Mouse (Mus musculus): Measurements from ENCODE around the gene Acss2. TPM values are rescaled to one million over a fixed set of nuclear protein-coding genes. Genes with fewer than 3 reads are reported as not detected.
"Not testable (repeated sequence)": the region's sequence is repeated elsewhere in the genome, so short reads cannot be mapped to it uniquely, and the experiment has no call there.

Acss2 gene
- total RNA-seq, 2 experiments from 2014 or later, result 27.0 to 31.2 TPM

DNA sequence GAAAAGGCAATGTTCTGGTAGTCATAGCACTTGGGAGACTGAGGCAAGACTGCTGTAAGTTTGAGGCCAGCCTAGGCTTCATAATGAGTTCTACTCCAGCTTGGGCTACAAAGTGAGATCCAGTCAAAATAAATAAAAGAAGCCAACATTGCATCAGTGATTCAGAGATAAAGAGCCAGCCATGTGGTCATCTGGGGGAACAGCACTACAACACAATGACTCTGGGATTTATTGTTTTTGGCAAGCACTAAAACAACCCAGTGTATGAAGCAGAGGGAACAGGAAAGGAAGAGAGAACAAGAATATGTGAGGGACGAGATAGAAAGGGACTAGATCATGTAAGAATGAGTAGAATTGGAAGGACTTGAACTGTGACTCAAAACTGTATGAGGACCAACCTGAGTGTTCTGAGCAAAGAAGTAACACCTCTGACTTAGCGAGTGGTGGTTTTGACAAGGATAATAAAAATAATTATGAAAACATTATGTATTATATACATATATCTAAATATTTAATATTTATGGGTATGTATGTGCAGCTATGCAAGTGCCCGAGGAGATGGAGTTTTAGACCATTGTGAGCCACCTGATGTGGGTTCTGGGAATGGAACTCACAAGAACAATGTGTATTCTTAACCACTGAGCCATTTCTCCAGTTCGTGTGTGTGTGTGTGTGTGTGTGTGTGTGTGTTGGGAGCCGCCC is 20.2 kb downstream of the Acss2 start:
- DNase-seq, result no peak

DNA sequence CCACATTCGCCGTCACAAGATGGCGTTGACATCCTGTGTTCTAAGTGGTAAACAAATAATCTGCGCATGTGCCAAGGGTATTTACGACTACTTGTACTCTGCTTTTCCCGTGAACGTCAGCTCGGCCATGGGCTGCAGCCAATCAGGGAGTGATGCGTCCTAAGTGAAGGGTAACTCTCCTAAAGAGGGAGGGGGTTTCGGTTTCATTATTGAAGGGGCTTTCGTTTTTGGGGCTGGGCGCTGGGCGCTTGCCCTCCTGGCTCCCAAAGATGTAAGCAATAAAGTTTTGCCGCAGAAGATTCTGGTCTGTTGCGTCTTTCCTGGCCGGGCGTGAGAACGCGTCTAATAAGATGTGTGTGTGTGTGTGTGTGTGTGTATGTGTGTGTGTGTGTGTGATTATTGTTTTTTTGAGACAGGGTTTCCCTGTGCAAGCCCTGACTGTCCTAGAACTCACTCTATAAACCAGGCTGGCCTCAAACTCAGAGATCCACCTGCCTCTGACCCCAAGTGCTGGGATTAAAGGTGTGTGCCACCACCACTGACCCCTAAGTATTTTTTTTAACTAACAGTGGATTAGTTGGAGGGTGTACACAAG is 20.8 kb downstream of the Acss2 start:
- DNase-seq, result not testable (repeated sequence)

DNA sequence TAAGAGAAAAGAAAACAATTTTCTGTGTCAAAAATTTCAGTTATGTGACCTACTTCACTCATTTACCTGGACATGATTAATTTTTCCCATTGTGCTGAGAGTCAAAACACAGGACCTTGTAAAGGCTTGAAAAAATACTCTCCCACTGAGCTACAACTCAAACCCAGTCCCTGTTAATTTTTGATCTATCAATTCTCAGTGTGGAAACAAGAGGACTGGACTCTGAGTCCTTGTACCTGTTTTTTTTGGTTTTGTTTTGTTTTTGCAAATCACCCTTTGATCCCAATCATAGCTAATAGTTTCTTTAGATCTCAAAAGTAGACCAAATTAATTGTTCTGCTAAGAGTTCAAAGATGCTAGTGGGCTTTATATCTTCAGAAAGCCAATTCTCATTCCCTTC is 21.9 kb downstream of the Acss2 start:
- no peak for DNase-seq

DNA sequence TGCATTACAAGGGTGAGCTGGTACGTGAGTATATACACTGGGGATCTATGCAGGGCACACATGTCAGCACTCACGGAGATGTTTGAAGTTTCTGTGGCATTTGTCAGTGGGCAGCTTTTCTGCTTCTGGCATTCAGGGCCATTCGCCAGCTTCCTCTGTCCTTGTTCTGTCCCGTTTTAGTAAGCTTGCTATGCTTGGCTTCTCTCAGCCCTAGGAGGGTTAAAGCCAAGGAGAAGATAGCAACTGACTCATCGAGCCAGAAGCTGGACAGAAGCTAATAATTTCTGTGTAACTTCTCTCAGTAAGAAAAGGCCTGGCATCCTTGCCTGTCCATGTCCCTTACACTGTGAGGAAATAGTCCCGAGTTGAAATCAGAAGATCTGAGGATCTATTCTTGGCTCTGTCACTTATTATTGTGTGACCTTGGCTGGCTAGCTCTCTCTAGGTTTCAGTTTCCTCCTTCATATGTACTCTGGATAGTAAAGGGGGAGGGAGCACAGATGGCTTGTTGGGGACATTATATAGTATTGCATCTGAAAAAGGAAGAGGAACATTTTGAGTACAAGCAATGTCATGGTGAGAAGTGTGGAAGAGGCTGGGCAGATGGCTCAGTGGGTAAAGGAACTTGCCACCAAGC is 23.2 kb downstream of the Acss2 start:
- peak; percentile 62 for DNase-seq

DNA sequence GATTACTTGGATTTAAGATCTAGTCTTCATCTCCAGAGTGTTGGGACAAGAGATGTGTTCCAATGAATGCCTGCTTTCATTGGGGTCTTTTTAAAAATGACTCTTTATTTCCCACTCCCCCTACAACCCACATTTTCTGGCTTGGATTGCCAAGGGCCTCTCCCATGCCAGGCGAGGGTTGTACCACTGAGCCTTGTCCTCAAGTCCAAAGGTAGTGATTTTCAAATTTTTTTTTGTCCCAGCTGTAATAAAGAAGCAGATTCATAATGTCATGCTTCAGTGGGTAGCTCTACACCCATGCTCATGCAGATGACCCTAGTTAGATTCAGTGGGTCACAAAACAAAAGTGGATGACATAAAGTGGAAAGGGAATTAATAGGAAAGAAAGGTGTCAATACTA is 29.2 kb downstream of the Acss2 start:
- no peak for DNase-seq

DNA sequence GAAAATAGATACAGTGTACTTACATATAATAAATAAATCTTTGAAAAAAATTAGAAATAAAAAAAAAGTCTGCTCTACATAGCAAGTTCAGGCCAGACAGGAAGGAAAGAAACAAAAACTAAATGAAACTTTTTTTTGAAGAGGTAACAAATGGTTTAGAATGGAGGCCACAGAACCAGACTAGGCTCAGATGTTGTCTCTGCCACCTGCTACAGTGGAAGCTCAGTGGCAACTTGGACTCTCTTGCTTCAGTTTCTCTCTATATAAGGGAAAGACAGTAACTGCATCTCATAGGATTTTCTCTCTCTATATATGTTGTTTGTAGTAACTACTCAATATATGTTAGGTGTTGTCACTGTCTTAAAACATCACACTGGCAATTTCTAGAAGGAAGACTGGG is 34.6 kb downstream of the Acss2 start:
- no peak for DNase-seq

DNA sequence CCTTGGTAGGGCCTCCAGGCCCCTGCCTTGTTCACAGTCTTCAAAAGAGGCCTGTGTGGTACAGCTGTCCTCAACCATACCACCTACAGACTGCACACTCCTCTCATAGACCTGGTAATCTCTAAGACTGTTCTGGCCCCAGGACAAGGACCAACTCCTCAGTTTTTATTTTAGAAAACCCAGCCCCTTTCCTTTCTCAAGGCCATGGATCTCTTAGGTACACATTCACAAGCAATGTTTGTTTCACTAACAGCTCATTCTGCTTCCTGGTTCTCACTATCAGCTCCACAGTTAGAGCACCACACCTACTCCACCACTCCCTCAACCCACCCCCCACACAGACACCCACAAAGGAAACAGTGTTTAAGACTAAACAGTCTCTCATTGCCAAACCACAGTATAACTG is 35.2 kb downstream of the Acss2 start:
- no peak for DNase-seq

DNA sequence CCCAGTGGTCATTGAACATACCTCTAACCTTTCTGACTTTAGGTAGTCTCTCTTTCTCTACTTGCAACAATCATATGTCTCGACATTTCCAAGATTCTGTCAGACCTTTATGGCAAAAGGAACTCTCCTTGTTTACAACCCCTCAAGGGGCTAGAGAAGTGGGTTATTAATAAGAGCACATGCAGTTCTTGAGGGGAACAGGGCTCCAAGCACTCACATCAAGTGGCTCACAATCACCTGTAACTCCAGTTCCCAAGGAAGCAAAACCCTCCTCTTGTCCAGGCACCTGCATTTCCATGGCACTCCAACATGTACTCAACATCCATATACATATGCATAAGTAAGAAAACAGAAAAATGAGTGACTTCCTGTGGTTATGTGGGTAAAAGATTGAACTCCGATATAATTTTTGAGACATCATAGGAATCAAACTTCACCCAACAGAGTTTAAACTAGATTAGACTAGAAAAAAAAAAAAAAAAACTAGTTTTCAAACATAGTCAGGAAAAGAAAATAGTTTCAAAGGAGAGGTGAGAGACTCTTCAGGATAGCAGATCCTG is 36.8 kb downstream of the Acss2 start:
- no peak for DNase-seq

DNA sequence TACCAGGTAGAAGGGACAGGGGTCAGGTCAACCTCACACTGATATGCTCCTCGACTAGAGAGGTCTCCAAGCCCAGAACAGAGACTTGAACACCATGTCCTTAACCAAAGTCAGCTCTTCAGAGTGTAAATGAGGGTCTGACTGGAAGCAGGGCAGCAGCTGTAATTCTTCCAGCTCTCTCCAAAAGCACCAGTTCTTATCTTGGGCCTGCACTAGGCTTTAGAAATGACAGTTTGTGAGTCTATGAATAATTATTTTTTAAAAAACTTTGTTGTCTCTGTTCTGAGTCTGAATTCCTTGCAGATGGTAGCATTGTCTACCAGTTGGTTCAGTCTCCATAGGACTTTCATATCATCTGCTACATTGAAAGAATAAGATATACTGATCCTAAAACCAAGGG is 44.5 kb downstream of the Acss2 start:
- no peak for DNase-seq

DNA sequence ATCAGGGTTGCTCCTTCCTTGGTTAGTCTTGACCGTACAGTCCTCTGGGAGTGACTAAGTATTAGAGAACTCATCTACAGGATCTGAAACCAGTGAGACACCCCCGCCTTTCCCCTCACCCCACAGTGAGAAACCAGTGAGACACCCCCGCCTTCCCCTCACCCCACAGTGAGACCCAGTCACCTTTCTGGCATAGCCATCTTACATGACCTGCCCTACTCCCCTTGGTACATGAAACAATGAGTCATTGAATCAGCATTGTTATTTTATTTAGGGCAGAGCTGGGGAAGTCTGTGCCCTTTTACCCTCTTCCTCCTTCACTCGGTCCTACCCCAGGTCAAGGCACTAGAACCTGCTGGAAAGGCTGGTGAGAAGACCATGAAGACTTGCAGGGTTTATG is 45.2 kb downstream of the Acss2 start:
- DNase-seq, result no peak

DNA sequence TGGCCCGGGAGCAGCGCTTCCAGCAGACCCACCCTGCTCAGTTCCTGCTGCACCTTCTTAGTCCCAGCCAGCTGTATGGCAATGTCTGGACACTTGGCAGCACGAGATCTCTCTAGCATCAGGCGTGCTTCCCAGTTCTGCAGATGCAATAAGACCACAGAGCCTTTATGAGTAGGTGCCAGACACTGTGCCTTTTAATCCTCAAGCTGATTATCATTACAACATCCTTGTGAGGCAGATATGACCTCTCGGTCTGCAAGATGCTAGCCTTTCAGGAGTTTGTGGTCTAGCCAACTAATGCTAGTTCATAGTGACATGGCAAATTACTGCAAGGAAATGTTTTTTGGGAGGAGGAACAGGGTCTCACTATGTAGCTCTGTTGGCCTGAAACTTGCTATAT is 50.0 kb downstream of the Acss2 start:
- DNase-seq, result no peak

DNA sequence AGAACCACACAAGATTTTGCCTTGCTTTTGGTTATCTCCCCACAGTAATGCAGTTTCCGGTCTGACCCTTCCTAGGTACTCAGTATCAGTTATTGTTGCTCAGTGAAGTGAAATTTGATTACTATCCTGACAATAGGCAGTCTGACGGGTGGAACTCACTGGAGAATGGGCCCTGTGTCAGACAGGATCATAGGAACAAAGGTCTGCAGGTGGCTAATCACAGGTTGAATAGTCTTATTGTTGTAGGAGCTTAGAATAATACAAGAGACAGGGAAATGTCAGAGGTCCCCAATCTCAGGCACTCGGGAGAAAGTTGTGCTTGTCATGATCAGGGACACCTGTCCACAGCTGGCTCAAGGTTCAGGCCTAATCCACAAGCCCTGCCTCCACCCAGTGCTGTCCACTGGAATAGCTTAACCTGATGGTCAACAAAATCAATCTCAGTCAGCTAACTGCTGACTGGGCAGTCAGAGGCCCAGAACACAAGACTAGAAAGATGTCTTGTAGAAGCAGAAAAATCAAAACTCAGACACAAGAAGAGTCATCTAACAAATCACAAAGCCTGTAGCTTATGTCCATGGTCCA is 51.6 kb downstream of the Acss2 start:
- DNase-seq, result no peak

DNA sequence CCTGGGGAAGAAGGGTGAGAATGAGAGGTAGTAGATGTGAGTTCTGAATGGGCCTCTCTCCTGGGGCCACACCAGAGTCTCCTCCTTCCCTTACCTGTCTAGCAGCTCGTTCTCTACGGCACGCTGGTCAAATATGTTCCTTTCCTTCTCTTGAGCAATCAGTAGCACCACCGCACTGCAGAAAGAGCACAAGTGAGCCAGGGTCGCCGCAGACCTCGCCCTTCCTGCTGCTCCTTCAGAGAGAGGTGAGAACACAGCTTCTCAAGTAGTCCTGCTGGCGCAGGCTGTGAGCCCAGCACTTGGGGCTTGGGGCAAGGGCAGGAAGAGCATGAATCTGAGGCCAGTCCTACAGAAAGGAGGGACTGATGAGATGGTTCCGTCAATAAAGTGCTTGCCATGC is 55.3 kb downstream of the Acss2 start:
- DNase-seq, result no peak

DNA sequence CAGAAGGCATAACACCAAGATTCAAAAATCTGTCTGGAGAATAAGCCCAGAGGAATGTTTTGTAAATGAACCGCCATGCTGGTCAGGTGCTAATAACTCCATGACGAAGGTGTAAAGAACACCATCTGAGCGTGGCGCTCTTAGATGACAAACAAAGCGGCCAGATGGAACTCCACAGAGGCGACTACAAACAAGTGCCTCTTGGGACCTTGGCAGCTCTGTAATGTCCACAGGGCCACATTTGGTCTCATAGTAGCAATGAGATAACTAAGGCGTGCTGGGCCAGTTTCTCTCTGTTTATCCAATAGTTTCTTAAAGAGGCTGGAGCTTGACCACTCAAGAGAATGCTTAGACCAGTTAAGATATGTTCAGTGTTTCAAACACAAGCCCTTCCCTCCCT is 56.2 kb downstream of the Acss2 start:
- DNase-seq, result no peak

DNA sequence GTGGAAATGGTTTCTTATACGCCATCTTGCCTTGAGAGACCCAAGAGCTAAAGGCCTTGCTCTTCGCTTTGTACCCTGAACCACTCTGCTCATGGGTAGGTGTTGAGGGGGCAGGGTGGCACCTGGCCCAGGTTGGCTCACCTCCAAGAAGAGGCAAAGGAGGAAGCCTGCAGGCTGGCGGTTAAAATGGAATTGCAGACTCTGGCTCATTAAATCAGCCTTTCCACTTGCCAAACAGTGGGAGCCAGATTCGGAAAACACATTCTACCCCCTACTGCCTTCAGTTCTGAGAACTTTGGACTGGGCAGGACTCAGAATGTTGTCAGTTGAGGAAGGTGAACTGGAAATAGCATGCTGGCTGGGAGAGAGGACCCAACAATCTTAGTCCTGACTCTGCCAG is 57.0 kb downstream of the Acss2 start:
- DNase-seq, result peak; percentile 35

DNA sequence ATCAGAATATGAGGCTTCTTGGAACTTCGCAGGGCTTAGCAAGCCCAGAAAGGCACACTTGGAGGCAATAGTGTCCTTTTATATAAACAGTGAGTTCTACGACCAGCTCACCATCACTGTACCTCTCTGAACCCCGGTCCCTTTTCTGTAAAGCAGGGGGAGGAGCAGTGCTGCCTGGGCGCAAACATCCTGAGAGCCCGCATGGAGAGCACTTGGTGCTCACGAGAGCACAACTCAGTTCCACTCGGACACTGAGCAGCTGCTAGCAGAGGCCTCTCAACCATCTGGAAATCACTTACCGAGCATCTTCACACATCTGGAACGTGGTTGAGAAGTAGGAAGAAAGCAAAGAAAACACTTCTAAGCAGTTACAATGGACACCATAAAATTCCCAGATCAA is 58.9 kb downstream of the Acss2 start:
- no peak for DNase-seq

DNA sequence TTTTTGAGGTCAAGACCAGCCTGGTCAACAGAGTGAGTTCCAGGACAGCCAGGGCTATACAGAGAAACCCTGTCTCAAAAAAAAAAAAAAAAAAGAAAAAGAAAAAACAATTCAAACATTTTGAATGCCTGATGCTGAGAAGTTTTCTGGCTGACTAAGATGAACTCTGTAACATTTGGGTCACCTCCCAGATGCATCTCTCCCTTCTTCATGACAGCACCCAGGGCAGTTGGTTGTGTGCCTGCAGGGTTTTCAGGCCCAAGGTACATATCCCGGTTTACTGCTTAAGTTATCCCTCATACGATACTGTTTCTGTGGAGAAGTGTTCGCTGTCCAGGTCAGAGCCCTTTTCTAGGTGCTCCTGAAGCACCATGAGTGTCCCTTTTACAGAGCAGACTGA is 62.6 kb downstream of the Acss2 start:
- DNase-seq, result no peak

DNA sequence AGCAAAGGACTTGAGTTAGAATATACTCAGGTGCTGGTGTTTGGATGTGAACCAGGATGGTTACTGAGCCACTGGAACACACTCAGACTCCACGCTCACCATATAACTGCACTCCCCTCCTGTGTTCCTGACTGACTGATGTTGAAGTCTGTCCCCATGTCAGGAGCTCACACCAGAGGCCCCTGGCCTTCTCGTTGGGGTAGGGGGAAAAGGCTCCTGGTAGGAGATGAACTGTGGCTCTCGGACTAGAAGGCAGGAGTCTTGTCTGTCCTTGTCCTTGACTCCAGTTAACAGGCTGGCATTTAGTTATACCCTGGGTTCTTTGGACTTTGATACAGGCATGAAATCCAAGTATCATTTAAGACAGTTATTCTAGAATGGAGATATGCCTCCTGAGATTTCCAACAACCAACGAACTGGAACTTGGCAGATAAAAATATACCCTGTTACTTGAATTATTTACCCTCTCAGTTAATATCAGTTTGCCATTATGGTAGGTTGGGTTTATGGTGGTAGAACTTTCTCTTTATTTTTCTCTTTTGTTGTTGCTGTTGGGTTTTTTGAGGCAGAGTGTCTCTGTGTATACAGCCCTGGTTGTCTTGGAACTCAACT is 64.7 kb downstream of the Acss2 start:
- DNase-seq, result no peak

DNA sequence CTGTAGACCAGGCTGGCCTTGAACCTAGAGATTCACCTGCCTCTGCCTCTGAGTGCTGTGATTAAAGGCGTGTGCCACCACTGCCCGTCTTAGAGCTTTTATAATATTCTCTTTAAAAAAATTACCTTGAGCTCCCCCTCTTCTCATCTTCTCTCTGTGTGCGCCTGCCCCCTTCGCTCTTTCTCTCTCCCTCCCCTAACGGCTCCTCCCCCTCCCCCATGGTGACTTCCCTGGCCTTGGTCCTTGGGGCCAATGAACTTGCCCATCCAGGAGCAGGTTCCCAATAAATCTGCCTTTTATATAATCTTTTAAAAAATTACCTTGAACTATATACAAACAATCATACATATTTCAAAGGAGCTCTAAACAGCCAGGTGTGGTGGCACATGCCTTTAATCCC is 65.2 kb downstream of the Acss2 start:
- no peak for DNase-seq

DNA sequence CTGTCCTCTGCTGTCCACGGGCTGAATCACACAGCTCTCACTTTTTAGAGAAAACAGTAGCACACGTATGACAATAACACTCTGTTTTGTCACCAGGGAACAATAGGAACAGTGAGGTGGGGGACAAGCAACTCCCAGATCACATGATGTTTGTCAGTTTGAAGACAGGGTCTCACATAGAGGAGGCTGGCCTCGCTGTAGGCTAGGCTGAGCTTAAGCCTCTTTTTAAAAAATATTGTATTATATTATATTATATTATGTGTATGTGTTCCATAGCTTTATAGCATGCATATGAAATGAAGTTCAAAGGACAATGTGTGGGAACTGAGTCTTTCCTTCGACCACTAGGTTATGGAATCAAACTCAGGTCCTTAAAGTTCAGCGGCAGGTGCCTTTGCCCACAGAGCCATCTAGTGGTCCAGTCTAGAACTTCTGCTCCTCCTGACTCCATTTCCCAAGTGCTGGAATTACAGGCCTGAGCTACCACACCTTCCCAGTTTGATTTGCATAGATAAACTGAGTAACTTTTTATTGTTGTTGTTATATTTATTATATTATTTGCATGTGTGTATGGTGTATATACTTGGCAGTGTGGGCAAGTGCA is 66.3 kb downstream of the Acss2 start:
- DNase-seq, result no peak

DNA sequence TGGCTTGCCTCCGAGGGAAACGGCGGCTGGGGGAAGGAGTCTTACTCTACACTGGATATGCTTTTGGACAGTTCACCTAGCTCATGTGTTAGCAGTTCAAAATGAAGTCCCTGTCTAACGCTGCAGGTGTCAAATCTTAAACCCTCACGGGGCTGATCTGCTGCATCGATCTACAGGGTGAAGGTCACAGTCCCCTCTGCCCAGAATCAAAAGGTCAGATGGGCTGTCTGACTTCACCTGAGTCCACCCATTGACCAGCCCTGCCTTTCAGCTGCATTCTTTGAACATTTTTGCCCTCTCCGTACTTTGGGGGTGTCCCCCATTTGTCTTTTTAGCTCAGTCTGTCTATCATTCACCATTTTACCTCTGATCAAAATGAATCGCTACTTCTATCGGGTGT is 67.3 kb downstream of the Acss2 start:
- no peak for DNase-seq

DNA sequence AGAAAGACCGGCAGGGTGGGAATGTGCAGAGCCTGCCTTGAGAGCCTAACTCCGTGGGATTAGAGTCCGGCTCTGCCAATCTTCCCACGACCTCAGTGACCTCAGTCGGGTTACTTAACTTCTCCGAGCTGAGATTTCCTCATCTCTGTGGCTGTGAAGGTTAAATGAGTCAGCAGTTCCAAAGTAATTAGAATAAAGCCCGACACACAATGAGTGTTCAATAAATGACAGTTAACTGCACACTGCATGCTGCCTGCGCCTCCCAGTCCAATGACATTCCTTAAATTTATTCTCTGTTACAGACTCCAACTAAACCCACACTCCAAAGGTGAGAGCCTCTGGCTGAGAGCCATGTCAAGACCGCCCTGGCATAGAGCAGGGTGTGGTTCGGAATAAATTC is 67.7 kb downstream of the Acss2 start:
- no peak for DNase-seq

Data from gastrocnemius, postnatal 25 days (tissue).